Mouse (Mus musculus): ENCODE measurements around the gene Sgca. TPM values are rescaled to one million over a fixed set of nuclear protein-coding genes. Genes with fewer than 3 reads are reported as not detected.

Sgca gene
- polyA plus RNA-seq, 1 experiment from 2014 or later: 0.52 TPM

DNA sequence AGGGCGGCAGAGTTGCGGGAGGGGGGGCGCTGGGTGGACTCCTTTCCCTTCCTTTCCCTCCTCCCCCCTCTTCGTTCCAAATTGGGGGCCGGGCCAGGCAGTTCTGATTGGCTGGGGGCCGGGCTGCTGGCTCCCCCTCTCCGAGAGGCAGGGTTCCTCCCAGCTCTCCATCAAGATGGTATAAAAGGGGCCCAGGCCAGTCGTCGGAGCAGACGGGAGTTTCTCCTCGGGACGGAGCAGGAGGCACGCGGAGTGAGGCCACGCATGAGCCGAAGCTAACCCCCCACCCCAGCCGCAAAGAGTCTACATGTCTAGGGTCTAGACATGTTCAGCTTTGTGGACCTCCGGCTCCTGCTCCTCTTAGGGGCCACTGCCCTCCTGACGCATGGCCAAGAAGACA is 40.1 kb downstream of the Sgca start, which contains the start of gene Col1a1:
Gene Col1a1 (plus strand): TSS at position 180 of the 400 bp plus-strand sequence.
- Histone ChIP-seq H3K9ac (peak within 1 kb of the TSS; percentile 20; the same call in 1 of the 2 replicates), H3K36me3 (no peaks in the 10 kb centered on the region), H3K27me3 (peaks cover 94% of the 10 kb centered on the region), H3K4me1 (replicated peaks) (peaks cover 15% of the 10 kb centered on the region), H3K9me3 (no peaks in the 10 kb centered on the region), H3K4me3 (peak within 1 kb of the TSS; percentile 32), H3K4me2 (peak within 1 kb of the TSS; percentile 56), H3K27ac (no peak within 1 kb of the TSS)
- no peak for ATAC-seq (ENCODE audit: low FRiP score)
- WGBS: 15% methylated on average over 19 of the region's 19 CpGs

DNA sequence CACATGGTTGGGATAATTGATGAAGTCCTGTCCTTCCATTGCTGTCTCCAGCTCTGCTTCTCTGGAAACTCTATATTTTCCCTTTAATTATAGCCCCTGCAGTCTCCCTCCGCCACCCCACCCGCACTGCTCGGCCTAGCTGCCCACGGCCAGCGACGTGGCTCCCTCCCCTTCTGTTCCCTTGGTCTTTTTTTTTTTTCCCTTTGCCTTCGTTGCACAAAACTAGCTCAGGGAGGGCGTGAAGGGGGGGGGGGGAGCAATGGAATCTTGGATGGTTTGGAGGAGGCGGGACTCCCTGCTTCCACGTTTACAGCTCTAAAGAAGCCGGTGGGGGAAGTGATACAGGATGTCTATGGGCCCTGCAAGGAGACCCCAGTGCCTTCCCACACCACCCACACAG is 41.6 kb downstream of the Sgca start:
- Histone ChIP-seq H3K36me3 (no peaks in the 10 kb centered on the region), H3K9me3 (no peaks in the 10 kb centered on the region), H3K27me3 (peaks cover 85% of the 10 kb centered on the region), H3K9ac (no peak overlapping the region), H3K4me1 (replicated peaks) (peaks cover 15% of the 10 kb centered on the region), H3K4me3 (no peak overlapping the region), H3K4me2 (no peak overlapping the region), H3K27ac (no peak overlapping the region)
- ATAC-seq (ENCODE audit: low FRiP score): no peak
- WGBS: 30% methylated on average over 11 of the region's 11 CpGs

- ATAC-seq (ENCODE audit: low FRiP score): no peak
- no peak overlapping the region for H3K4me2 ChIP-seq
- peaks cover 78% of the 10 kb centered on the region for H3K27me3 ChIP-seq
- no peak overlapping the region for H3K4me3 ChIP-seq
- no peaks in the 10 kb centered on the region for H3K9me3 ChIP-seq
- WGBS: 19% methylated on average over 8 of the region's 8 CpGs
- no peak overlapping the region; the same call in 1 of the 2 replicates for H3K27ac ChIP-seq
- H3K9ac ChIP-seq: no peak overlapping the region
- H3K36me3 ChIP-seq: no peaks in the 10 kb centered on the region
- H3K4me1 ChIP-seq (replicated peaks): peaks cover 21% of the 10 kb centered on the region
Measured at GRCm38 (mm10) chr11:94933584-94933983, 42.5 kb downstream of the Sgca start.

GRCm38 (mm10) chr11:94930151-94930550 is 46.0 kb downstream of the Sgca start:
- Histone ChIP-seq H3K9me3 (no peaks in the 10 kb centered on the region), H3K36me3 (no peaks in the 10 kb centered on the region), H3K27ac (no peak overlapping the region), H3K4me2 (no peak overlapping the region), H3K27me3 (peaks cover 53% of the 10 kb centered on the region), H3K4me3 (no peak overlapping the region), H3K4me1 (replicated peaks) (peaks cover 15% of the 10 kb centered on the region), H3K9ac (no peak overlapping the region)
- no peak for ATAC-seq (ENCODE audit: low FRiP score)
- WGBS: 59% methylated on average over 4 of the region's 4 CpGs

GRCm38 (mm10) chr11:94929599-94929998 is 46.5 kb downstream of the Sgca start:
- peaks cover 15% of the 10 kb centered on the region for H3K4me1 ChIP-seq (replicated peaks)
- ATAC-seq (ENCODE audit: low FRiP score): no peak
- H3K4me2 ChIP-seq: no peak overlapping the region
- H3K4me3 ChIP-seq: no peak overlapping the region
- WGBS: 53% methylated on average over 9 of the region's 9 CpGs
- H3K27ac ChIP-seq: no peak overlapping the region
- no peaks in the 10 kb centered on the region for H3K9me3 ChIP-seq
- peaks cover 48% of the 10 kb centered on the region for H3K27me3 ChIP-seq
- H3K9ac ChIP-seq: no peak overlapping the region
- H3K36me3 ChIP-seq: no peaks in the 10 kb centered on the region

GRCm38 (mm10) chr11:94928820-94929219 is 47.3 kb downstream of the Sgca start:
- H3K4me3 ChIP-seq: no peak overlapping the region
- H3K4me1 ChIP-seq (replicated peaks): peaks cover 15% of the 10 kb centered on the region
- H3K9me3 ChIP-seq: no peaks in the 10 kb centered on the region
- H3K36me3 ChIP-seq: no peaks in the 10 kb centered on the region
- ATAC-seq (ENCODE audit: low FRiP score): peak; percentile 72; the same call in 1 of the 2 replicates
- WGBS: 2% methylated on average over 13 of the region's 13 CpGs
- H3K9ac ChIP-seq: no peak overlapping the region
- no peak overlapping the region for H3K27ac ChIP-seq
- peaks cover 40% of the 10 kb centered on the region for H3K27me3 ChIP-seq
- H3K4me2 ChIP-seq: peak overlapping the region; percentile 4; the same call in 1 of the 2 replicates

- 37% methylated on average over 5 of the region's 5 CpGs for WGBS
- H3K9ac ChIP-seq: no peak overlapping the region
Measured at GRCm38 (mm10) chr11:94927771-94928291, 48.3 kb downstream of the Sgca start.

GRCm38 (mm10) chr11:94926431-94926830 is 49.7 kb downstream of the Sgca start:
- Histone ChIP-seq H3K36me3 (no peaks in the 10 kb centered on the region), H3K4me3 (no peak overlapping the region), H3K4me2 (no peak overlapping the region), H3K9ac (no peak overlapping the region), H3K27ac (no peak overlapping the region), H3K9me3 (no peaks in the 10 kb centered on the region), H3K4me1 (replicated peaks) (peaks cover 15% of the 10 kb centered on the region), H3K27me3 (peaks cover 16% of the 10 kb centered on the region)
- ATAC-seq (ENCODE audit: low FRiP score): no peak
- WGBS: 70% methylated on average over 11 of the region's 11 CpGs

More at GRCm38 (mm10) chr11:94927771-94928291, 48.3 kb downstream of the Sgca start:
- no peak overlapping the region for H3K4me2 ChIP-seq
- H3K27me3 ChIP-seq: peaks cover 30% of the 10 kb centered on the region
- H3K36me3 ChIP-seq: no peaks in the 10 kb centered on the region
- H3K27ac ChIP-seq: no peak overlapping the region
- no peak overlapping the region for H3K4me3 ChIP-seq
- no peaks in the 10 kb centered on the region for H3K9me3 ChIP-seq
- H3K4me1 ChIP-seq (replicated peaks): peaks cover 15% of the 10 kb centered on the region
- no peak for ATAC-seq (ENCODE audit: low FRiP score)

GRCm38 (mm10) chr11:94924977-94925376 is 51.1 kb downstream of the Sgca start:
- H3K4me2 ChIP-seq: no peak overlapping the region
- H3K9me3 ChIP-seq: no peaks in the 10 kb centered on the region
- H3K9ac ChIP-seq: no peak overlapping the region
- peaks cover 15% of the 10 kb centered on the region for H3K4me1 ChIP-seq (replicated peaks)
- no peak overlapping the region for H3K27ac ChIP-seq
- H3K4me3 ChIP-seq: no peak overlapping the region
- peaks cover 10% of the 10 kb centered on the region; the same call in 1 of the 2 replicates for H3K27me3 ChIP-seq
- 94% methylated on average over 4 of the region's 4 CpGs for WGBS
- no peaks in the 10 kb centered on the region for H3K36me3 ChIP-seq
- ATAC-seq (ENCODE audit: low FRiP score): no peak

DNA sequence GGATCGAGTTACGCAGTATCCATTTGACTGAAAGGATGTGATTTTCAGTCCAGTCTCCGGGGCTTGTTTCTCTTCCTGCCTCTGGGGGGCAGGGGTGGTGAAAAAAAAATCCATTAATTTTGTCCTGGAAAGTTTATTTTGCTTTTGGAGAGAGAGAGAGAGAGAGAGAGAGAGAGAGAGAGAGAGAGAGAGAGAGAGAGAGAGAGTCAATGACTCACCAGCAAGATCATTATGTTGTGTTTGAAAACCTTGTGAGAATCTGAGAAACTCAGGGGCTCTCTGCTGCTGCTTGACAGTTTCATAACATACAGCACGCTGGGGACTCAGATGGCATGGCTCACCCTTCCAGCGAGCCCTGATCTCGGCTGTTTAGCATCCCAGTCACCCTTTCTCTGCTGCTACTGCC is 55.1 kb downstream of the Sgca start:
- WGBS: 57% methylated on average over 6 of the region's 6 CpGs
- no peak overlapping the region for H3K27ac ChIP-seq
- no peak overlapping the region for H3K9ac ChIP-seq
- no peak overlapping the region for H3K4me3 ChIP-seq
- peaks cover 7% of the 10 kb centered on the region for H3K4me1 ChIP-seq (replicated peaks)
- H3K27me3 ChIP-seq: no peaks in the 10 kb centered on the region
- no peak for ATAC-seq (ENCODE audit: low FRiP score)
- no peak overlapping the region for H3K4me2 ChIP-seq
- no peaks in the 10 kb centered on the region for H3K36me3 ChIP-seq
- H3K9me3 ChIP-seq: no peaks in the 10 kb centered on the region

DNA sequence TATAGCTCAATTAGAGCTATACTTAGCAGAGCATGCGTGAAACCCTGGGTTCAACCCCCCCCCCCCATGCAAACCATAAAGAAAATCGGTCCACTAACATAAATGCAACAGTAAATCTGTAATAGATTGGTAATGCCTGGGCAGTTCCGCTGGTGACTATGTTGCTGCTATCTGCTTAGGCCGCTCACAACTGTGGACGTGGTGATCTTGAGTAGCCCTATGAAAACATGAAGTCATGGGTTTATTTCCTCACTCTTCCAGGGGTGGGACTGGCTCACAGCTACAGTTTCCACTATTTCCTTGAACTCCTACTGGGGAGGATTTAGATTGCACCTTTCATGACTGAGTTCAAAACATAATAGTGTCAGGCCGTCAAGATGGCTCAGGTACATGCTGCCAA is 58.4 kb downstream of the Sgca start:
- no peaks in the 10 kb centered on the region for H3K36me3 ChIP-seq
- 83% methylated on average over 6 of the region's 6 CpGs for WGBS

GRCm38 (mm10) chr11:94916477-94916876 is 59.6 kb downstream of the Sgca start:
- WGBS: 30% methylated on average over 4 of the region's 4 CpGs
- ATAC-seq (ENCODE audit: low FRiP score): no peak

More for the DNA sequence above, 58.4 kb downstream of the Sgca start:
- no peak overlapping the region for H3K4me2 ChIP-seq
- H3K9ac ChIP-seq: no peak overlapping the region
- H3K27me3 ChIP-seq: no peaks in the 10 kb centered on the region
- H3K4me1 ChIP-seq (replicated peaks): peaks cover 12% of the 10 kb centered on the region
- no peak for ATAC-seq (ENCODE audit: low FRiP score)
- H3K4me3 ChIP-seq: no peak overlapping the region
- no peaks in the 10 kb centered on the region for H3K9me3 ChIP-seq
- H3K27ac ChIP-seq: no peak overlapping the region

More at GRCm38 (mm10) chr11:94916477-94916876, 59.6 kb downstream of the Sgca start:
- H3K36me3 ChIP-seq: no peaks in the 10 kb centered on the region
- no peak overlapping the region for H3K9ac ChIP-seq
- H3K27ac ChIP-seq: no peak overlapping the region
- no peaks in the 10 kb centered on the region for H3K27me3 ChIP-seq
- H3K9me3 ChIP-seq: no peaks in the 10 kb centered on the region
- no peak overlapping the region for H3K4me3 ChIP-seq
- H3K4me1 ChIP-seq (replicated peaks): peaks cover 12% of the 10 kb centered on the region
- no peak overlapping the region for H3K4me2 ChIP-seq
